Mouse (Mus musculus): ENCODE results near the gene 9430015G10Rik. TPM values are rescaled to one million over a fixed set of nuclear protein-coding genes. Genes with fewer than 3 reads are reported as not detected.

9430015G10Rik gene
- polyA plus RNA-seq, 1 experiment: 89.1 TPM

DNA sequence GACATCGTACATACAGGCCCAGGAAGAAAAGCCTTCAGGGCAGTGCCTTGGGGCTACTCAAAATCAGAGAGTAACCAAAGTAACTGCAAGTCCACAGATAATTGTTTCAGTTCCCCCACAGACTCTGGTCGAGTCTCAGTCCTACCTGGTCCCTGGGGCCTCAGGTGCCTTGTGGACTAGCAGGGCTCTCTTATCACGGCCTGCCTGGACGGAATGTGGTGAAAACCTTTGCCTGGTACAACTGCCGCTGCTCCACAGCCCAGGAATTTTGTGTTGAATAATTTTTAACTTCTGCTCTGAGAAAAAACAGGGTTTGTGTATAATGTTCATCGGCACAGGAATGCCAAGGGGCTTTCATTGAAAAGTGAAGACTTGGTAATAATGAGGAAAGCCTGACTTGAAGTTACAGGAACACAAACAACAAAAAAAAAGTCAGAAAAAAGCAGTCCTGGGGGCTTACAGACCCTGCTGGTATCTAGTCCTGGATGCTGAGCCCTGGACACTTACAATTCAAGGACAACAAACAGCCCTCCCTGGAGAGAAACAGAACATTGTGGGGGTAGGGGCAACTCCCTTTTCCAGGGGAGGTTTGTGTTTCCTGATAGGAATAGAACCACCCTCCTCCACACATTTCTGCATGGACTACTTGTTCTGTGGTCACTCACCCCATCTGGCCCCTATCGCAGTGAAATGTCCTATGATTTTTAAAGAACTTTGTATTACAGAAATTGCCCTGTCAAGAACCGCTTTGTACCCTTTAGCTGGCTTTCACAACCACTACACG lies 25.5 kb upstream of the 9430015G10Rik start:
- peaks cover 2% of the 10 kb centered on the region; the same call in 1 of the 2 replicates for H3K4me1 ChIP-seq (replicated peaks; ENCODE audit: control insufficient read depth, insufficient read depth, low read length)
- TF ChIP-seq POLR2A (IDR thresholded peaks at IDR 0.05; ENCODE audit: control insufficient read depth, extremely low read depth, insufficient read depth, low read length, poor library complexity) (no peak), CTCF (IDR thresholded peaks at IDR 0.05; ENCODE audit: borderline replicate concordance, control insufficient read depth, extremely low read depth, insufficient read depth, low read length, poor library complexity) (no peak)
- no peaks in the 10 kb centered on the region for H3K27me3 ChIP-seq (ENCODE audit: control insufficient read depth, insufficient read depth, low read length)
- no peak overlapping the region for H3K27ac ChIP-seq (ENCODE audit: control insufficient read depth, insufficient read depth, low read length)
- H3K36me3 ChIP-seq (ENCODE audit: control insufficient read depth, insufficient read depth, low read length): no peaks in the 10 kb centered on the region
- WGBS: 93% methylated on average over 9 of the region's 9 CpGs
- no peak overlapping the region for H3K4me3 ChIP-seq (ENCODE audit: control insufficient read depth, insufficient read depth, low read length)
- no peak for DNase-seq

DNA sequence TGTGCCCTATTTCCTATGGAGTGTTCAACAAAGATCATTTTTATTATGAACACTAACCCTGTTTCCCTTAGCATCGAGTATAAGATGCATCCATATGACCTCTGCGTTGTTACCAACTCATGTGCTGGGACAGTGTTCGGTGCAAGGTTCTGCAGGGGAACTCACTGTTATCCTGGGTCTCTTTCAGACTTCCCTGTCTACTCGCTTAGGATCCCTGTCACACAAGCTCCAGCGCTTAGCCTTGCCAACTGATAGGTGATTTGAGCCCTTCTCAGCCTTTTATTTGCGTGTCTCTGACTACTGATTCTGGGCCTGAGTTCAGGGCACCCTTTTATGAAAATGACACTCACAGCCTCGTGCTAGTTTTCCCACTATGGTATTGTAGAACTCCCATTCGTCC lies 24.5 kb upstream of the 9430015G10Rik start:
- no peaks in the 10 kb centered on the region for H3K36me3 ChIP-seq (ENCODE audit: control insufficient read depth, insufficient read depth, low read length)
- 97% methylated on average over 8 of the region's 8 CpGs for WGBS
- H3K4me3 ChIP-seq (ENCODE audit: control insufficient read depth, insufficient read depth, low read length): no peak overlapping the region
- H3K27me3 ChIP-seq (ENCODE audit: control insufficient read depth, insufficient read depth, low read length): no peaks in the 10 kb centered on the region
- H3K4me1 ChIP-seq (replicated peaks; ENCODE audit: control insufficient read depth, insufficient read depth, low read length): peaks cover 2% of the 10 kb centered on the region; the same call in 1 of the 2 replicates
- H3K27ac ChIP-seq (ENCODE audit: control insufficient read depth, insufficient read depth, low read length): no peak overlapping the region
- no peak for TF ChIP-seq POLR2A (IDR thresholded peaks at IDR 0.05; ENCODE audit: control insufficient read depth, extremely low read depth, insufficient read depth, low read length, poor library complexity)
- no peak for TF ChIP-seq CTCF (IDR thresholded peaks at IDR 0.05; ENCODE audit: borderline replicate concordance, control insufficient read depth, extremely low read depth, insufficient read depth, low read length, poor library complexity)
- no peak for DNase-seq

DNA sequence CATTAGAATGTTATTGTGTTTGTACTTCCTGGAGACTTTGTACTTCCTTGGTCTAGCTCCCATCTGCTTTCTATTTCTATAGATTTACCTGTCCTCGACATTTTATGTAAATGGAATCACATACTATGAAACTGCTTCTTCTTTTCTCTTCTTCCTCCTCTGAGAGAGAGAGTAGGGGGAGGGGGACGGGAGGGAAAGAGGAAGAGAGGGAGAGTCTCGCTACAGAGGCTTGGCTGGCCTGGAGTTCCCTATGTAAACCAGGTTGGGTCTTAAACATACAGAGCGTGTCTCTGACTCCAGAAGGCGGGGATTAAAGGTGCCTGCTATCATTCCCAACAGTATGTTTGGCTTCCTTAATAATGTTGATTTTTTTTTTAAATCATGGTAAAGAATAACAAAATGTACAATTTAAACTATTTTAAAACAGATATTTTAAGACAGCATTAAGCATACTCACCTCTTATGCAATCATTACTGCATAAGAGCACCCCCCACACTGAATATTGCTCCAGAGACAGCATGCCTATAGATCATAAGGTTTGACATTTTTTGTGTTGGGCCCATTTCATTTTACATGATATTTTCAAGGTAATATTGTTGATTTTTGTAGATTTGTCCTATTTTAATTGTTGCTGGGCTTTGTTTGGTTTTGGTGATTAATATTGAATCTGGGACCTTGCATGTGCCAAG lies 22.2 kb upstream of the 9430015G10Rik start:
- no peak for TF ChIP-seq POLR2A (IDR thresholded peaks at IDR 0.05; ENCODE audit: control insufficient read depth, extremely low read depth, insufficient read depth, low read length, poor library complexity)
- no peak for TF ChIP-seq CTCF (IDR thresholded peaks at IDR 0.05; ENCODE audit: borderline replicate concordance, control insufficient read depth, extremely low read depth, insufficient read depth, low read length, poor library complexity)
- DNase-seq: no peak
- no peaks in the 10 kb centered on the region for H3K36me3 ChIP-seq (ENCODE audit: control insufficient read depth, insufficient read depth, low read length)
- no peak overlapping the region for H3K27ac ChIP-seq (ENCODE audit: control insufficient read depth, insufficient read depth, low read length)
- 33% methylated on average over 5 of the region's 5 CpGs for WGBS
- no peak overlapping the region for H3K4me3 ChIP-seq (ENCODE audit: control insufficient read depth, insufficient read depth, low read length)
- H3K27me3 ChIP-seq (ENCODE audit: control insufficient read depth, insufficient read depth, low read length): no peaks in the 10 kb centered on the region
- H3K4me1 ChIP-seq (replicated peaks; ENCODE audit: control insufficient read depth, insufficient read depth, low read length): peaks cover 2% of the 10 kb centered on the region; the same call in 1 of the 2 replicates

DNA sequence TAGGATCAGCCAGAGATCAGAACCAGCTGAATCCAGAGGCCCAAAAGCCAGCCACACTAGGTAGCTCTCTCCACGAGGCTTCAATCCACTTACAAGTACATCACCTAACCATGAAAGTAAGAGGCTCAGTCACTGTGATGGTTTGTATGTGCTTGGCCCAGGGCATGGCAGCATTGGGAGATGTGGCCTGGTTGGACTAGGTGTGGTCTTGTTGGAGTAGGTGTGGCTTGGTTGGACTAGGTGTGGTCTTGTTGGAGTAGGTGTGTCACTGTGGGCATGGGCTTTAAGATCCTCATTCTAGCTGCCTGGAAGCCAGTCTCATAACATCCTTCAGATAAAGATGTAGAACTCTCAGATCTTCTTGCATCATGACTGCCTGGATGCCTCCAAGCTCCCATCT lies 18.5 kb upstream of the 9430015G10Rik start:
- whole genome bisulfite sequencing: 89% methylated on average over 1 of the region's 1 CpGs
- DNase-seq: no peak

DNA sequence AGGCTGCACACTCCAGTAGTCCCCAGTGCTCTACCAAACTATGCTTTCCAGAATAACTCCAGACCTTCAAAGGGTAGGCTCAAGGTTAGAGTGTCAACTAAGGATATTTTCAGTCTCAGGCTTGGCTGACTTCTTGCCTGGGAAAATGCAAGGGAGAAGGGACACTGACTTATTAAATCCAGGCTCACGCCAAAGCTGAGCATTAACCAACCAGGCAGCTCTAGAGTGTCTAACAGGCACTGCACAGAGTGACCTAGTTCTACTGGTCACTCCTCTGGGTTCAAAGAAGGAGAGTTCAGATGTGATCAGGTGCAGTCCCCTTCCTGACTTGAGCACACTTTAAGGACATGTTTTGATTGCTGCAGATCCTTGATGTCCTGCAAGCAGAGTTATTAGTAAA lies 17.0 kb upstream of the 9430015G10Rik start:
- Histone ChIP-seq H3K27ac (ENCODE audit: control insufficient read depth, insufficient read depth, low read length) (no peak overlapping the region), H3K27me3 (ENCODE audit: control insufficient read depth, insufficient read depth, low read length) (no peaks in the 10 kb centered on the region), H3K4me3 (ENCODE audit: control insufficient read depth, insufficient read depth, low read length) (no peak overlapping the region), H3K36me3 (ENCODE audit: control insufficient read depth, insufficient read depth, low read length) (no peaks in the 10 kb centered on the region), H3K4me1 (replicated peaks; ENCODE audit: control insufficient read depth, insufficient read depth, low read length) (no peaks in the 10 kb centered on the region)
- WGBS: 100% methylated on average over 1 of the region's 1 CpGs
- no peak for DNase-seq
- no peak for TF ChIP-seq CTCF (IDR thresholded peaks at IDR 0.05; ENCODE audit: borderline replicate concordance, control insufficient read depth, extremely low read depth, insufficient read depth, low read length, poor library complexity)
- no peak for TF ChIP-seq POLR2A (IDR thresholded peaks at IDR 0.05; ENCODE audit: control insufficient read depth, extremely low read depth, insufficient read depth, low read length, poor library complexity)

More for the DNA sequence above, 18.5 kb upstream of the 9430015G10Rik start:
- TF ChIP-seq POLR2A (IDR thresholded peaks at IDR 0.05; ENCODE audit: control insufficient read depth, extremely low read depth, insufficient read depth, low read length, poor library complexity) (no peak), CTCF (IDR thresholded peaks at IDR 0.05; ENCODE audit: borderline replicate concordance, control insufficient read depth, extremely low read depth, insufficient read depth, low read length, poor library complexity) (no peak)
- no peaks in the 10 kb centered on the region for H3K27me3 ChIP-seq (ENCODE audit: control insufficient read depth, insufficient read depth, low read length)
- H3K36me3 ChIP-seq (ENCODE audit: control insufficient read depth, insufficient read depth, low read length): no peaks in the 10 kb centered on the region
- no peak overlapping the region for H3K4me3 ChIP-seq (ENCODE audit: control insufficient read depth, insufficient read depth, low read length)
- no peak overlapping the region for H3K27ac ChIP-seq (ENCODE audit: control insufficient read depth, insufficient read depth, low read length)
- H3K4me1 ChIP-seq (replicated peaks; ENCODE audit: control insufficient read depth, insufficient read depth, low read length): peaks cover 2% of the 10 kb centered on the region; the same call in 1 of the 2 replicates

DNA sequence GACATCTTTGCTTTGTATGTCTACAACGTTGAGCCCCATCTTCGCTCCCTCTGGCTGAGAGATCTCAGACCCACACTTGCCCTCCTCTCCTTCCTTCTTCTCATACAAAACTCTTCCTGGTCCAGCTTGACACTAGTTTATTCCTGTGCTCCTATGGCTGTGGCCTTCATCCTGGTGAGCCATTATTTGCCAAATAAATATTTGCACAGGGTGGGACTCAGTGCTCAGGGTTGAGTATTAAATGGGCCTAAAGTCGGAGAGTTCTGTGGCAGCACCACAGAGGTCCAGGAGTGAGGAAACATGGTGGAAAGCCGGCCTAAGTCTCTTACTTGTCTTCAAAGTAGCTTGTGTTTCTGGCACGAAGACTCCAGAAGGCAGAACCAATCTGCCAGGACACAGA lies 16.0 kb upstream of the 9430015G10Rik start:
- 95% methylated on average over 5 of the region's 5 CpGs for WGBS
- no peak for DNase-seq
- Histone ChIP-seq H3K27ac (ENCODE audit: control insufficient read depth, insufficient read depth, low read length) (no peak overlapping the region), H3K27me3 (ENCODE audit: control insufficient read depth, insufficient read depth, low read length) (no peaks in the 10 kb centered on the region), H3K4me3 (ENCODE audit: control insufficient read depth, insufficient read depth, low read length) (no peak overlapping the region), H3K36me3 (ENCODE audit: control insufficient read depth, insufficient read depth, low read length) (no peaks in the 10 kb centered on the region), H3K4me1 (replicated peaks; ENCODE audit: control insufficient read depth, insufficient read depth, low read length) (no peaks in the 10 kb centered on the region)
- TF ChIP-seq CTCF (IDR thresholded peaks at IDR 0.05; ENCODE audit: borderline replicate concordance, control insufficient read depth, extremely low read depth, insufficient read depth, low read length, poor library complexity) (no peak), POLR2A (IDR thresholded peaks at IDR 0.05; ENCODE audit: control insufficient read depth, extremely low read depth, insufficient read depth, low read length, poor library complexity) (no peak)
